Mouse (Mus musculus) ES-E14 (cell line): ENCODE measurements around the gene Magi1. TPM values are rescaled to one million over a fixed set of nuclear protein-coding genes. Genes with fewer than 3 reads are reported as not detected.

Experiments
- DNase-seq: peaks from one replicate; pipeline ENCODE4 v3.0.0-alpha.2; 2013; ENCODE audit warnings: low read depth, low spot score
- H3K27ac ChIP-seq: 2 replicates; pipeline ENCODE4 v1.5.1; 2012; ENCODE audit warnings: low read depth, mild to moderate bottlenecking, low read length, moderate library complexity, mixed read lengths; ENCODE audit not compliant: poor library complexity, insufficient read depth, severe bottlenecking
- H3K36me3 ChIP-seq: 2 replicates; pipeline ENCODE4 v1.6.1; 2012; ENCODE audit warnings: mild to moderate bottlenecking, low read length, moderate library complexity, mixed read lengths; ENCODE audit not compliant: control insufficient read depth, poor library complexity, insufficient read depth, severe bottlenecking
- H3K4me1 ChIP-seq, 2 experiments: fragments of 150-350 bp in 1 of 2; sonication (generic) in 1 of 2; 2 replicates each; pipeline ENCODE4 v1.6.1; 2012; ENCODE audit warnings: low read length in 2 of 2, mild to moderate bottlenecking in 1 of 2, mixed read lengths in 1 of 2; ENCODE audit not compliant: control insufficient read depth in 2 of 2, insufficient read depth in 2 of 2, poor library complexity in 1 of 2
- H3K4me3 ChIP-seq, 2 experiments: fragments of 150-350 bp in 1 of 2; sonication (generic) in 1 of 2; 2 replicates each; pipeline ENCODE4 v1.5.1; 2012; ENCODE audit warnings: low read length in 2 of 2, low read depth in 1 of 2, mild to moderate bottlenecking in 1 of 2, mixed read lengths in 1 of 2; ENCODE audit not compliant: insufficient read depth in 1 of 2, poor library complexity in 1 of 2, severe bottlenecking in 1 of 2
- H3K9ac ChIP-seq: 2 replicates; pipeline ENCODE4 v1.6.1; 2012; ENCODE audit warnings: low read depth, mild to moderate bottlenecking, low read length, mixed read lengths; ENCODE audit not compliant: poor library complexity, insufficient read depth, severe bottlenecking
- H3K9me3 ChIP-seq: fragments of 150-350 bp; sonication (generic); 2 replicates; pipeline ENCODE4 v1.6.1; 2012; ENCODE audit warnings: low read depth, mild to moderate bottlenecking, low read length; ENCODE audit not compliant: control insufficient read depth, insufficient read depth
- CHD2 ChIP-seq: IDR thresholded peaks from 2 replicates; pipeline ENCODE4 v1.6.1; 2014; ENCODE audit warnings: mild to moderate bottlenecking, low read depth, low read length, inconsistent platforms
- HCFC1 ChIP-seq: IDR thresholded peaks from 2 replicates; pipeline ENCODE4 v1.6.1; 2012; ENCODE audit warnings: low read length, inconsistent platforms, borderline replicate concordance; ENCODE audit not compliant: insufficient read depth
- MAFK ChIP-seq: IDR thresholded peaks from 2 replicates; pipeline ENCODE4 v1.6.1; 2014; ENCODE audit warnings: mild to moderate bottlenecking, low read depth, low read length, inconsistent platforms; ENCODE audit not compliant: insufficient read depth
- ZC3H11A ChIP-seq: IDR thresholded peaks from 2 replicates; pipeline ENCODE4 v1.6.1; 2012; ENCODE audit warnings: low read depth, mild to moderate bottlenecking, inconsistent platforms, low read length, borderline replicate concordance
- ZNF384 ChIP-seq: IDR thresholded peaks from 2 replicates; pipeline ENCODE4 v1.6.1; 2012; ENCODE audit warnings: low read depth, low read length, inconsistent platforms
- in situ Hi-C, 2 experiments: fragments of 600-800 bp; cut with MboI; formaldehyde crosslinking; loops; one replicate each; pipeline ENCODE4 v1.15.1; 2025; ENCODE audit warnings: low sequenced_read_pairs in 2 of 2, inconsistent platforms in 1 of 2; ENCODE audit not compliant: unreplicated experiment in 2 of 2
- total RNA-seq: library from RNA; depleted of rRNA; stranded (reverse); fragments of 300-350 nt; gene quantifications from 2 replicates; pipeline ENCODE4 v1.2.3, GENCODE M21; 2012

Gene Magi1
- total RNA-seq, 1 experiment = 14.6 TPM

- Histone ChIP-seq H3K4me3 (no peak overlapping the region), H3K27ac (no peak overlapping the region), H3K36me3 (no peaks in the 10 kb centered on the region), H3K9me3 (no peaks in the 10 kb centered on the region), H3K4me1 (peaks cover 0 to 7% of the 10 kb centered on the region in 2 experiments; a peak in 1 of 4 replicates), H3K9ac (no peak overlapping the region)
- TF ChIP-seq MAFK (no peak), ZC3H11A (no peak), ZNF384 (no peak), HCFC1 (no peak), CHD2 (no peak)
- in situ Hi-C loops = no loop called here
- no peak for DNase-seq
These were observed 559.0 kb downstream of the Magi1 start for GRCm38 (mm10) chr6:93724749-93725148.

GRCm38 (mm10) chr6:93723226-93723625 is 560.5 kb downstream of the Magi1 start:
- Histone ChIP-seq H3K4me1 (peaks cover 0 to 11% of the 10 kb centered on the region in 2 experiments; a peak in 1 of 4 replicates), H3K4me3 (no peak overlapping the region), H3K36me3 (no peaks in the 10 kb centered on the region), H3K27ac (no peak overlapping the region), H3K9ac (no peak overlapping the region), H3K9me3 (no peaks in the 10 kb centered on the region)
- in situ Hi-C loops = no loop called here
- no peak for DNase-seq
- no peak for TF ChIP-seq HCFC1
- TF ChIP-seq CHD2 = no peak
- no peak for TF ChIP-seq MAFK
- no peak for TF ChIP-seq ZNF384
- TF ChIP-seq ZC3H11A = no peak

GRCm38 (mm10) chr6:93719532-93719931 is 564.2 kb downstream of the Magi1 start:
- Histone ChIP-seq H3K9me3 (no peaks in the 10 kb centered on the region), H3K4me3 (no peak overlapping the region), H3K36me3 (no peaks in the 10 kb centered on the region), H3K9ac (no peak overlapping the region), H3K27ac (no peak overlapping the region), H3K4me1 (peaks cover 8 to 14% of the 10 kb centered on the region in 2 experiments; a peak in 3 of 4 replicates)
- no peak for TF ChIP-seq HCFC1
- no peak for DNase-seq
- in situ Hi-C loops = no loop called here

- no peak overlapping the region for H3K9ac ChIP-seq
- TF ChIP-seq ZNF384 (no peak), MAFK (no peak), ZC3H11A (no peak), HCFC1 (no peak), CHD2 (no peak)
- no peak overlapping the region; the same call in 1 of the 2 replicates for H3K27ac ChIP-seq
- H3K36me3 ChIP-seq = no peaks in the 10 kb centered on the region
- no peak overlapping the region for H3K4me3 ChIP-seq
- no peaks in the 10 kb centered on the region for H3K9me3 ChIP-seq
- no peak for DNase-seq
- in situ Hi-C loops = no loop called here
- peaks cover 8 to 14% of the 10 kb centered on the region in 2 experiments; a peak in 3 of 4 replicates for H3K4me1 ChIP-seq
These were observed 565.3 kb downstream of the Magi1 start for GRCm38 (mm10) chr6:93718385-93718784.

GRCm38 (mm10) chr6:93717826-93718375 is 565.8 kb downstream of the Magi1 start:
- H3K4me1 ChIP-seq = peaks cover 8 to 14% of the 10 kb centered on the region in 2 experiments; a peak in 3 of 4 replicates
- H3K9me3 ChIP-seq = no peaks in the 10 kb centered on the region
- no peak for DNase-seq
- H3K4me3 ChIP-seq = no peak overlapping the region
- H3K36me3 ChIP-seq = no peaks in the 10 kb centered on the region
- in situ Hi-C loops = no loop called here
- H3K9ac ChIP-seq = no peak overlapping the region
- no peak for TF ChIP-seq ZNF384
- TF ChIP-seq MAFK = no peak
- no peak for TF ChIP-seq CHD2
- no peak for TF ChIP-seq HCFC1
- no peak for TF ChIP-seq ZC3H11A
- no peak overlapping the region for H3K27ac ChIP-seq
